Mouse (Mus musculus): Measurements from ENCODE around the gene Pcf11. TPM values are rescaled to one million over a fixed set of nuclear protein-coding genes. Genes with fewer than 3 reads are reported as not detected.

Gene Pcf11
- polyA plus RNA-seq, 1 experiment from 2014 or later: 26.3 TPM

- ATAC-seq (no peak), DNase-seq (ENCODE audit: low read depth, low spot score) (no peak)
- no peak for TF ChIP-seq CTCF (IDR thresholded peaks at IDR 0.05)
- in situ Hi-C loops (cut with MboI; ENCODE audit: low pct_unique_long_range_greater_than_20kb): loop anchor here (5.0 kb wide), 1 partner anchor 536 kb away; no protein-coding TSS in a partner anchor
- no peaks in the 10 kb centered on the region for H3K27me3 ChIP-seq
- ChIA-PET CTCF (interaction anchor here (1.1 to 1.7 kb wide), 3 partner anchors 26 to 237 kb away, joined by 3 to 5 read pairs (median 3); no protein-coding TSS in a partner anchor), POLR2A (interaction anchor here (0.6 to 0.9 kb wide), 3 partner anchors 18 to 106 kb away, joined by 5 read pairs; partner anchors contain the start of gene Ccdc90b)
Observed at GRCm38 (mm10) chr7:92638050-92638449, 31.7 kb downstream of the Pcf11 start.

GRCm38 (mm10) chr7:92637021-92637625 lies 32.6 kb downstream of the Pcf11 start, which contains the start of gene Ankrd42:
Ankrd42 (minus strand) TSS chr7:92637142.
- CTCF ChIA-PET: interaction anchor here (1.1 kb wide), 1 partner anchor 27 kb away, joined by 3 read pairs; no protein-coding TSS in a partner anchor
- peak; percentile 56 for TF ChIP-seq CTCF (IDR thresholded peaks at IDR 0.05)
- no peaks in the 10 kb centered on the region for H3K27me3 ChIP-seq
- peak; percentile 62 for DNase-seq (ENCODE audit: low read depth, low spot score)
- POLR2A ChIA-PET: no interaction called here
- peak; percentile 96 for ATAC-seq
- in situ Hi-C loops (cut with MboI; ENCODE audit: low pct_unique_long_range_greater_than_20kb): loop anchor here (5.0 kb wide), 1 partner anchor 535 kb away; no protein-coding TSS in a partner anchor

- ATAC-seq (peak; percentile 58), DNase-seq (ENCODE audit: low read depth, low spot score) (no peak)
- ChIA-PET CTCF (interaction anchor here (0.7 to 1.7 kb wide), 3 partner anchors 9 to 230 kb away, joined by 3 to 6 read pairs (median 4); no protein-coding TSS in a partner anchor), POLR2A (no interaction called here)
- no peak for TF ChIP-seq CTCF (IDR thresholded peaks at IDR 0.05)
- no peaks in the 10 kb centered on the region for H3K27me3 ChIP-seq
- in situ Hi-C loops (cut with MboI; ENCODE audit: low pct_unique_long_range_greater_than_20kb): loop anchor here (5.0 kb wide), 1 partner anchor 534 kb away; no protein-coding TSS in a partner anchor
Observed at GRCm38 (mm10) chr7:92636295-92637011, 33.3 kb downstream of the Pcf11 start.

GRCm38 (mm10) chr7:92630167-92630566 lies 39.6 kb downstream of the Pcf11 start:
- ATAC-seq (peak; percentile 67), DNase-seq (ENCODE audit: low read depth, low spot score) (no peak)
- ChIA-PET CTCF (interaction anchor here (0.6 to 1.7 kb wide), 10 partner anchors 19 to 527 kb away, joined by 3 to 10 read pairs (median 3); no protein-coding TSS in a partner anchor), POLR2A (no interaction called here)
- TF ChIP-seq CTCF (IDR thresholded peaks at IDR 0.05): peak; percentile 57
- in situ Hi-C loops (cut with MboI; ENCODE audit: low pct_unique_long_range_greater_than_20kb): no loop called here
- no peaks in the 10 kb centered on the region for H3K27me3 ChIP-seq

- in situ Hi-C loops (cut with MboI; ENCODE audit: low pct_unique_long_range_greater_than_20kb): no loop called here
- TF ChIP-seq CTCF (IDR thresholded peaks at IDR 0.05): peak; percentile 31
- ATAC-seq: no peak
- no peaks in the 10 kb centered on the region for H3K27me3 ChIP-seq
- ChIA-PET POLR2A (no interaction called here), CTCF (interaction anchor here (1.9 kb wide), 1 partner anchor 15 kb away, joined by 4 read pairs; no protein-coding TSS in a partner anchor)
- DNase-seq (ENCODE audit: low read depth, low spot score): no peak
Observed at GRCm38 (mm10) chr7:92624488-92624887, 45.2 kb downstream of the Pcf11 start.

GRCm38 (mm10) chr7:92610830-92611229 lies 58.9 kb downstream of the Pcf11 start:
- DNase-seq (ENCODE audit: low read depth, low spot score): no peak
- ChIA-PET POLR2A (no interaction called here), CTCF (interaction anchor here (1.4 kb wide), 1 partner anchor 8 kb away, joined by 4 read pairs; no protein-coding TSS in a partner anchor)
- in situ Hi-C loops (cut with MboI; ENCODE audit: low pct_unique_long_range_greater_than_20kb): no loop called here
- no peak for TF ChIP-seq CTCF (IDR thresholded peaks at IDR 0.05)
- no peaks in the 10 kb centered on the region for H3K27me3 ChIP-seq
- ATAC-seq: no peak

GRCm38 (mm10) chr7:92604961-92605360 lies 64.8 kb downstream of the Pcf11 start:
- in situ Hi-C loops (cut with MboI; ENCODE audit: low pct_unique_long_range_greater_than_20kb): no loop called here

More at GRCm38 (mm10) chr7:92604961-92605360, 64.8 kb downstream of the Pcf11 start:
- POLR2A ChIA-PET: no interaction called here
- DNase-seq (ENCODE audit: low read depth, low spot score) (no peak), ATAC-seq (no peak)
- CTCF ChIA-PET: no interaction called here
- TF ChIP-seq CTCF (IDR thresholded peaks at IDR 0.05): no peak
- H3K27me3 ChIP-seq: no peaks in the 10 kb centered on the region

Other genes with a start within 250 kb of the Pcf11 start
- 35.0 TPM for gene Ccdc90b, start 108.8 kb downstream of the Pcf11 start, polyA plus RNA-seq (2021)
- gene Ankrd42, start 32.8 kb downstream of the Pcf11 start, polyA plus RNA-seq (2021): 13.7 TPM
- gene Rab30, start 71.7 kb upstream of the Pcf11 start, polyA plus RNA-seq (2021): 9.8 TPM
- 6.5 TPM for gene Ddias, start 204.3 kb upstream of the Pcf11 start, polyA plus RNA-seq (2021)
- gene Prcp, start 204.5 kb upstream of the Pcf11 start, polyA plus RNA-seq (2021): 8.8 TPM

Data from Patski (cell line).